Mouse (Mus musculus): ENCODE measurements at regions not wholly inside any gene's neighbourhood (a gene's known extent, or its start where the extent isn't known, plus 50 kb on each side); places are given as distances from the start of the nearest gene placed in this dataset.

GRCm38 (mm10) chr11:110633351-110633750, 234.4 kb downstream of the Map2k6 start:
- TF ChIP-seq POLR2A (IDR thresholded peaks at IDR 0.05; ENCODE audit: insufficient read depth, low read depth, low read length) (no peak), CTCF (IDR thresholded peaks at IDR 0.05) (no peak), EP300 (IDR thresholded peaks at IDR 0.05; ENCODE audit: insufficient read depth, low read depth, low read length) (no peak)
